Mouse (Mus musculus): ENCODE measurements around the gene Gucy2e. TPM values are rescaled to one million over a fixed set of nuclear protein-coding genes. Genes with fewer than 3 reads are reported as not detected.

Gene Gucy2e
- polyA plus RNA-seq, 1 experiment from 2014 or later = not detected

DNA sequence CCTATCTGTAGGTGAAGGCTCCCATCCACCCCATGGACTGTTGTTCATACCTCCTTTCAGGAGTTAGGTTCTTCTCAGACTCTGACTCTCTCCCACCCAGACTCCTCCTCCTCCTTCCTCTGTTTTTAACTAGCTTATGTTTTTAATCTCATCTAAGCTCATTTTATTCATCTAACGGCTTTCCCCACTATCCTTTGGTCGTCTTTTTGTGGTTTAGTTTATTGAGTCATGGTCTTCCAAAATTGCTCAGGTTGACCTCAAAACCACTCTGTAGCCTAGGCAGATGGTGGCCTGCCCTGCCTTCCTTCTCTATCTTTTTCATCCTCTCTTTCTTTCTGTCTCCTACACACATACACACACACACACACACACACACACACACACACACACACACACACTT, 3.7 kb downstream of the Gucy2e start:
- 81% methylated on average over 2 of the region's 2 CpGs for WGBS
- DNase-seq (ENCODE audit: low spot score) = no peak
- no peak overlapping the region for H3K4me3 ChIP-seq
- no peak overlapping the region for H3K27ac ChIP-seq
- no peaks in the 10 kb centered on the region for H3K36me3 ChIP-seq
- no peaks in the 10 kb centered on the region for H3K9me3 ChIP-seq (replicated peaks)
- peaks cover 39% of the 10 kb centered on the region for H3K4me1 ChIP-seq
- peaks cover 82% of the 10 kb centered on the region for H3K27me3 ChIP-seq (ENCODE audit: low read depth, poor library complexity, severe bottlenecking)

DNA sequence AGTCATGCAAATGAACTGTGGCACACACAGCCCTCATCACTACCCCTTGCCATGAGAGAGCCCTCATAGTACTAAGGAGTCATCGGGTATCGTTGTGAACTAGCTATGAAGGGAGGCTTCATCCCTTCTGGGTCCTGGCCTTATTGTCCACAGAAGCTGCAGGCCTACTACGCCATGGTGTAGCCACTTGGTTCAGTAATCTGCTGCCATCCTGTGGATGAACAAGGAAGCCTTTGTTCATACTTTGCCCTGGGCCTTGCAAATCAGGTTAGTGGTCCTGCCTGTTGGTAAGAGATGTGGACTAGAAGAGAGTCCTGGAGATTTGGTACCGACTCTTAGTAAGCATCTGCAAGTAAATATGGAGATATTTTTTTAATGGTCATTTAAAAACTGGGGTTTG, 6.4 kb downstream of the Gucy2e start:
- Histone ChIP-seq H3K27me3 (ENCODE audit: low read depth, poor library complexity, severe bottlenecking) (peaks cover 72% of the 10 kb centered on the region), H3K4me1 (peaks cover 32% of the 10 kb centered on the region), H3K4me3 (no peak overlapping the region), H3K9me3 (replicated peaks) (no peaks in the 10 kb centered on the region), H3K27ac (no peak overlapping the region), H3K36me3 (no peaks in the 10 kb centered on the region)
- 75% methylated on average over 4 of the region's 4 CpGs for WGBS
- DNase-seq (ENCODE audit: low spot score) = no peak

DNA sequence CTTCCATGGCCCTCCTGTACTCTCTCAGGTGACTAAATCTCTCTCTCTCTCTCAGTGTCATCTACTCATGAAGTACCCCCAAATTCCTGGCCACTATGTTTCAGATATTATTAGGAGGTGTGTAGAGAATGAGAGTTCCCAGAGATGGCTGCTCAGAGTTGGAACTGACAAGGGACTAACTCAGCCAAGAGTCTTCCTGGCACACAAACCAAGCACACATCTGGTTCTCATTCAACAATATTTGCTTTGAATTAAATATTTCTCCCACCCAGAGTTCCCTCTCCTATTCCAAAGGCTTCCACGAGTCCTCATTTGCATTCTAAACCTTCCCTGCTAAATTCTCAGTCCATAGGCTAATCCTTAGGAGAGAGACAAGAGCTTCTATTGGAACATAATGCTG, 11.1 kb downstream of the Gucy2e start:
- no peak for DNase-seq (ENCODE audit: low spot score)
- H3K9me3 ChIP-seq (replicated peaks) = no peaks in the 10 kb centered on the region
- peaks cover 25% of the 10 kb centered on the region for H3K27me3 ChIP-seq (ENCODE audit: low read depth, poor library complexity, severe bottlenecking)
- no peak overlapping the region for H3K4me3 ChIP-seq
- WGBS = 69% methylated on average over 1 of the region's 1 CpGs
- H3K27ac ChIP-seq = no peak overlapping the region
- H3K4me1 ChIP-seq = peaks cover 25% of the 10 kb centered on the region
- H3K36me3 ChIP-seq = no peaks in the 10 kb centered on the region

DNA sequence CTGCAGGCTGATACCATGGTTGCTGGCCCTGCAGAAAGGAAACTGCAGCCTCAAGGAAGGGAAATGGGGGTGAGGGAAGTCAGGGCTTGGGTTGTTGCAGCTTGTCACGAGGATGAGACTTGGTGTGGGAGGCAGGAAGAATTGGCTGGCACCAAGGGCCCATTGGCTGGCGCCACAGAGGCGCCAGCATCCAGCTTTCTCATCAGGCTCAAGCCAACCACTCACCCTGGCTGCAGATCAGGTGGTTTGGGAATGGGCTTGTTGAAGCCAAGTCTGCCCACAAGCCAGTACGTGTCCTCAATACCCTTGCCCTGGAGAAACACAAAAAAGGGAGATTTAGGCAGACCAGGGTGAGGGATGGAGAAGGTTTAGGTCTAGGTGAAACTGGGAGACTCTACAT, 13.7 kb downstream of the Gucy2e start:
- no peaks in the 10 kb centered on the region for H3K9me3 ChIP-seq (replicated peaks)
- no peak overlapping the region for H3K4me3 ChIP-seq
- no peaks in the 10 kb centered on the region for H3K36me3 ChIP-seq
- no peak overlapping the region for H3K27ac ChIP-seq
- H3K4me1 ChIP-seq = peaks cover 12% of the 10 kb centered on the region; the same call in 1 of the 2 replicates
- 93% methylated on average over 4 of the region's 4 CpGs for WGBS
- no peak for DNase-seq (ENCODE audit: low spot score)
- peaks cover 16% of the 10 kb centered on the region for H3K27me3 ChIP-seq (ENCODE audit: low read depth, poor library complexity, severe bottlenecking)

DNA sequence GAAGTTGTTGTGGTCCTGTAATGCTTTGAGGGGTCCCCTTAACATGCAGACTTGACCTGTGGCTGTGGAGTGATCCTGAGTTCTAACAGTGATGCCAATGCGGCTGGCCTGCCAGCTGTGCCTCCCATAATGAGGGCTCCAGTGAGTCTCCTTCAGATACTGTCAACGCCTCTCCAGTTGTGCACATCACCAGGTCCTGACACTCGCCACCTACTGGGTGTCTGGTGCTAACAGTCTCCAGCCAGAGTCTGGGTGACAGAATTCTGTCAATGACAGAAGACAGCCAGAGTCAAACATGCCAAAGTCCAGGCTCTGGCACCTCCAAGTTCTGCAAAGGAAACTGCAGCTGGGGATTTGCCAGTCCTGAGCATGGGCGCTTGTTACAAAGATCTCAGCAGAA, 15.8 kb downstream of the Gucy2e start:
- no peaks in the 10 kb centered on the region for H3K27me3 ChIP-seq (ENCODE audit: low read depth, poor library complexity, severe bottlenecking)
- no peak for DNase-seq (ENCODE audit: low spot score)
- no peaks in the 10 kb centered on the region for H3K9me3 ChIP-seq (replicated peaks)
- H3K4me1 ChIP-seq = 0 out of 2 replicates have a peak, but pooled peaks cover 4% of the 10 kb centered on the region
- 57% methylated on average over 4 of the region's 4 CpGs for WGBS
- H3K4me3 ChIP-seq = no peak overlapping the region
- H3K27ac ChIP-seq = no peak overlapping the region
- H3K36me3 ChIP-seq = no peaks in the 10 kb centered on the region

DNA sequence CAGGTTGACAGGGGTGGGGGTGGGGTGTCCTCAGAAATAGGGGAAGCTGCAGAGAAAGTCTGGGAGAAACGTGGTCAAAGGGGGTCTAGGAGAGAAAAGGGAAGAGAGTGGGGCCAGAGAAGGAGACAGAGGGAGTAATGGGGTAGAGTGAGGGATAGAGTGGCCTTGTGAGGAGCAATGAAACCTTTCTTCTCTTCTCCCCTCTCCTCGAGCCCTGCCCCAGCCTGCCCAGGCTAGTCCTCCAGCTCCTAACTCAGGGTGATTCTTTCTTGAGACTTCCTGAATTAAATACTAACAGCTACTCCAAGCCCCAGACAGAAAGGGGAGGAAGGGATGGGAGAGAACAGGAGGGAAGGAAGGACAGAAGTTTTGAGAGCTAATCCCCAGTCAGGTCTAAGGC, 18.2 kb downstream of the Gucy2e start:
- Histone ChIP-seq H3K27ac (no peak overlapping the region), H3K27me3 (ENCODE audit: low read depth, poor library complexity, severe bottlenecking) (no peaks in the 10 kb centered on the region), H3K4me3 (no peak overlapping the region), H3K9me3 (replicated peaks) (no peaks in the 10 kb centered on the region), H3K4me1 (0 out of 2 replicates have a peak, but pooled peaks cover 4% of the 10 kb centered on the region), H3K36me3 (no peaks in the 10 kb centered on the region)
- DNase-seq (ENCODE audit: low spot score) = no peak
- WGBS = 60% methylated on average over 2 of the region's 2 CpGs

DNA sequence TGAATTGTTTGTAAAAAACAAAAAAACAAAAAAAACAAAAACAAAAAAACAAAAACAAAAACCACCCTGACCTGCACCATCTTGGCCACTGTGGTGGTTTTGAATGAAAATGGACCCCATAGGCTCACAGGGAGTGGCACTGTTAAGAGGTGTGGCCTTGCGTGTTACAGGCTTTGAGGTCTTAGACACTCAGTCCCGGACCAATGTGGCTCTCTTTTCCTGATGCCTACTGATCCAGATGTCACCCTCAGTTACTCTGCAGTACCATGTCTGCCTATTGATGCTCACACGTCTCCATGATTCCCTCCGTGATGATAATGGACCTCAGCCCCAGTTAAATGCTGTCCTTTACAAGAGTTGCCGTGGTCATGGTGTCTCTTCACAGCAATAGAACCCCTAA, 19.4 kb downstream of the Gucy2e start:
- Histone ChIP-seq H3K36me3 (no peaks in the 10 kb centered on the region), H3K4me3 (no peak overlapping the region), H3K4me1 (0 out of 2 replicates have a peak, but pooled peaks cover 4% of the 10 kb centered on the region), H3K27me3 (ENCODE audit: low read depth, poor library complexity, severe bottlenecking) (no peaks in the 10 kb centered on the region), H3K27ac (no peak overlapping the region), H3K9me3 (replicated peaks) (no peaks in the 10 kb centered on the region)
- DNase-seq (ENCODE audit: low spot score) = no peak
- 91% methylated on average over 5 of the region's 5 CpGs for WGBS

DNA sequence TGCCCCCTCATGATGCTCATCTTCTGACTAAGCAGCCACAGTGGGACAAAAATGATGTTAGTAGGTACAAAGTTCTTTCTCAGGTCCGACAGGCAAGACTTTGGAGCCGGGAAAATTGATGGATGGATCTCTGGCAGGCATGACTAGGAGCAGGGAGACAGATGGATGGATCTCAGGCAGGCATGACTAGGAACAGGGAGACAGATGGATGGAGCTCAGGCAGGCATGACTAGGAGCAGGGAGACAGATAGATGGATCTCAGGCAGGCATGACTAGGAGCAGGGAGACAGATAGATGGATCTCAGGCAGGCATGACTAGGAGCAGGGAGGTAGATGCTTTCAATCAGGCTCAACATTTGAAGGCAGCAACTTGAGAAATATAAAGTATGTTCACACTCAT, 25.4 kb downstream of the Gucy2e start:
- H3K9me3 ChIP-seq (replicated peaks) = no peaks in the 10 kb centered on the region
- WGBS = 30% methylated on average over 2 of the region's 2 CpGs
- H3K27me3 ChIP-seq (ENCODE audit: low read depth, poor library complexity, severe bottlenecking) = no peaks in the 10 kb centered on the region; the same call in 1 of the 2 replicates
- H3K4me3 ChIP-seq = no peak overlapping the region
- DNase-seq (ENCODE audit: low spot score) = no peak
- H3K27ac ChIP-seq = no peak overlapping the region
- H3K4me1 ChIP-seq = no peaks in the 10 kb centered on the region
- H3K36me3 ChIP-seq = no peaks in the 10 kb centered on the region

DNA sequence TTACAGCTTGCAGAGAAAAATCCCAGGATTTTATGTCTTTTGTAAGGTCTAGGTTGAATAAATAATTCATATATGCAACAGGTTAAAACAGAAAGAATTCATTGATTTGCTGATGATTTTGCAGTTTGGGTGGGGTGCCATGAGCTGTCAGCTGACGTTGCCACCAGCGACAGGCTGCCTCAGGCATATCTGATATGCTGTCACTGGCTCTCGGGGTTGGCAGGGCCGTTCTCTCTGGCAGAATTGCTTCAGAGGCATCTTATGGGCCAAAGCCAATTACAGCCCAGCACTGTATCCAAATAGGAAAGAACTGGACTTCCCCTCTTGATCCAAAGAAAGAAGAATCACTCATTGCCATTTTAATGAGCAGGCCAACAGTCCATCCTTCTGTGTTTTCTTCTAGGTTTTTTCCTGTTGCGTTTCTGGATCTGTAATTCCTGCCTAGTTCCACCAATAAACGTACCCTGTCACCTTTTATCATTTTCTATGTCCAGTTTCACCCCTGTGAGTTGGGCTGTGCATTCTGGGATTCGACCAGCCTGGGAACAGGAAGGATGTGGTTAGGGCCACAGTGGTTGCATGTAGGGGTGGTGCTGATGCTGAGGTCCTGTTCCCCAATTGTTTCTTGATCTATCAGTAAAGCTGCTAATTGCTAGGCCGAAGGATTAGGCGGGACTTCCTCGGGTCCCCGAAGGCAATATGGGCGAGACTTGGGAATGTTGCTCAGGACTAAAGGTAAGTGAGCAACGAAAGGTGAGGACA, 34.2 kb downstream of the Gucy2e start:
- no peak for DNase-seq (ENCODE audit: low spot score)
- Histone ChIP-seq H3K9me3 (replicated peaks) (no peaks in the 10 kb centered on the region), H3K4me1 (peaks cover 3% of the 10 kb centered on the region), H3K4me3 (no peak overlapping the region), H3K27ac (no peak overlapping the region), H3K27me3 (ENCODE audit: low read depth, poor library complexity, severe bottlenecking) (peaks cover 27% of the 10 kb centered on the region), H3K36me3 (no peaks in the 10 kb centered on the region)
- 85% methylated on average over 13 of the region's 13 CpGs for WGBS

DNA sequence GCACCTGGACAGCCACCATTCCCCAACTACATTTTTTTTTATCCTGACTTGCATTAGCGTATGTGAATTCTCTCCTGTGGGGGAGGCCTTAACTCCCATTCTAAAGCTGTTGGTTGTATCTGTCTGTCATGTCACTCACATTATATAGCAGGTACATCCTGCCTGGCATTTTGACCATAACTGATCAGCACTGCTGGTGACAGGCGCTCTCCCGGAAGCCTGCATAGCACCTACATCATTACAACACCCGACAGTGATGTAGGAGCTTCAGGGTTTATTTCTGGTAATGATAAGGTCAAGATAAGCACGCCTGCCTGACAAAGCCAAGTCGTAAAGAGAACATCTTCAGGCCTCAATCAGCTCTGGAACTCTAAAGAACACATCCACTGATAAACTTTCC, 36.6 kb downstream of the Gucy2e start:
- no peak for DNase-seq (ENCODE audit: low spot score)
- H3K4me3 ChIP-seq = no peak overlapping the region

DNA sequence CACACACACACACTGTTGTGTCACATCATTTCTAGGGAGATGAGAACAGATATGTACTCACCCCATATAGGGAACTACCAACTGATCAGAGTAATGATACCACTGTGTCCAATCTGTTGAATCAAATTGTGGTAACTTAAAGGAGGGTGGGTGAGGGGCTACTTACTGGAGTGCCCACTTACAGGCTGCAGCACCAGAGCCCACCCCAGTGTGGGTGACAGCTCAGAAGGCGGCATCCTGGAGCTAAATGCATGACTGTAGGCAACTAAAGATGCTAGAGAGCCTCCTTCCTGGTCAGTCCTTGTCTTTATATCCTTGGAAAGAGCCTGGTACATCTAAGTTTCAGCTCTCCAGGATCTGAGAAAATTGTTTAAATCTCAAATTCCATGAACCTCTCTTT, 37.6 kb downstream of the Gucy2e start:
- WGBS = 83% methylated on average over 1 of the region's 1 CpGs
- DNase-seq (ENCODE audit: low spot score) = no peak
- H3K27me3 ChIP-seq (ENCODE audit: low read depth, poor library complexity, severe bottlenecking) = peaks cover 59% of the 10 kb centered on the region

More for the DNA sequence above, 36.6 kb downstream of the Gucy2e start:
- 48% methylated on average over 6 of the region's 6 CpGs for WGBS
- H3K36me3 ChIP-seq = no peaks in the 10 kb centered on the region
- H3K4me1 ChIP-seq = peaks cover 13% of the 10 kb centered on the region
- peaks cover 51% of the 10 kb centered on the region for H3K27me3 ChIP-seq (ENCODE audit: low read depth, poor library complexity, severe bottlenecking)
- no peaks in the 10 kb centered on the region for H3K9me3 ChIP-seq (replicated peaks)
- no peak overlapping the region for H3K27ac ChIP-seq

DNA sequence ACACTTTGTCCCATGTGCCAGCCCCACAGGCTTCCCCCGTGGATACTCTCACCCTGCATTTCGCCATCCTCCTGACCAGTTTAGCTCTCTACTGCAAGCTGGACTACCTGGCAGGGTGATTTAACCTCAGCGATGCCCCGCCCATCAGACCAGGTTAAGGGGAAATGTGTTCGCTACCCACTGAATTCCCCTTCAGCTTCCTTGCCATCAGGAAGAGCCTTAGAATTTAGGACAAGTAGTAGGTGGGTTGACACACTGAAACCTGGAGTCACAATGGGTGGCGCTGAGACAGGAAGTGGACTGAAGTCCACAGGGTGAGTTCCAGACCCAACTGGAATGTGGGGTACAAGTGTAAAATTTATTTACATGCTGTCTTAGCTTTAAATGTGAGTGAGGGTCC, 39.1 kb downstream of the Gucy2e start, which contains the start of gene Alox8:
Gene Alox8 (minus strand): TSS at position 101 of the 400 bp plus-strand sequence.
- Histone ChIP-seq H3K27ac (no peak within 1 kb of the TSS), H3K4me3 (peak within 1 kb of the TSS; percentile 29), H3K4me1 (peaks cover 13% of the 10 kb centered on the region), H3K9me3 (replicated peaks) (no peaks in the 10 kb centered on the region), H3K27me3 (ENCODE audit: low read depth, poor library complexity, severe bottlenecking) (peaks cover 66% of the 10 kb centered on the region), H3K36me3 (no peaks in the 10 kb centered on the region)
- WGBS = 34% methylated on average over 6 of the region's 6 CpGs
- DNase-seq (ENCODE audit: low spot score) = no peak

More for the DNA sequence above, 37.6 kb downstream of the Gucy2e start:
- peaks cover 13% of the 10 kb centered on the region for H3K4me1 ChIP-seq
- no peak overlapping the region for H3K27ac ChIP-seq
- no peaks in the 10 kb centered on the region for H3K36me3 ChIP-seq
- no peaks in the 10 kb centered on the region for H3K9me3 ChIP-seq (replicated peaks)
- H3K4me3 ChIP-seq = no peak overlapping the region

DNA sequence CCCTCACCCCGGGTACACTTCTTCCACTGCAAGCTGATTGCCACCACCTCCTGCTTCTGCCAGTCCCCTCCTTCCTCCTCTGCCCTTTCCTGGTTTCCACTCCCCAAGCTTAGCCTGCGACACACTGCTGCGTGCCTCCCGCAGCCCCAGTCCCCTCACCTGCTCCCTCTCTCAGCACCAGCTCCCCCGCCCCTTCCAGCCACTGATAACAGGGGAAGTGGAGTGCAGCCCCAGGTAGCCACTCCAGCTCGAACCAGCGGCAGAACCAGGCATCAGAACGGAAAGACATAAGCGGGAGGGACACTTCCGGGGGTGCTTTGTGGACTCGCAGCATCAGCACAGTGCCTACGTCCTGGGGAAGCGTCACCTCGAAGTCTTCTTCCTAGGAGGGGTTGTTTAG, 39.6 kb downstream of the Gucy2e start:
- peaks cover 13% of the 10 kb centered on the region for H3K4me1 ChIP-seq
- no peak for DNase-seq (ENCODE audit: low spot score)
- H3K27me3 ChIP-seq (ENCODE audit: low read depth, poor library complexity, severe bottlenecking) = peaks cover 66% of the 10 kb centered on the region
- H3K27ac ChIP-seq = no peak overlapping the region
- no peaks in the 10 kb centered on the region for H3K9me3 ChIP-seq (replicated peaks)
- no peaks in the 10 kb centered on the region for H3K36me3 ChIP-seq
- peak overlapping the region; percentile 29 for H3K4me3 ChIP-seq
- 2% methylated on average over 14 of the region's 14 CpGs for WGBS
